Mouse (Mus musculus) right cerebral cortex, adult 2 months (tissue): ENCODE measurements at regions not wholly inside any gene's neighbourhood (a gene's known extent, or its start where the extent isn't known, plus 50 kb on each side); places are given as distances from the start of the nearest gene placed in this dataset.

Source experiments
- DNase-seq, 2 experiments: peaks; one replicate each; pipeline ENCODE4 v3.0.0; 2021 to 2022; ENCODE audit warnings: low spot score in 2 of 2

- peak; percentile 14 to 21 for DNase-seq
Observed at GRCm38 (mm10) chr16:82133955-82134665, 694.1 kb upstream of the Gm21833 start.

- DNase-seq = no peak
Observed at GRCm38 (mm10) chr16:82135255-82135654, 692.9 kb upstream of the Gm21833 start.

DNA sequence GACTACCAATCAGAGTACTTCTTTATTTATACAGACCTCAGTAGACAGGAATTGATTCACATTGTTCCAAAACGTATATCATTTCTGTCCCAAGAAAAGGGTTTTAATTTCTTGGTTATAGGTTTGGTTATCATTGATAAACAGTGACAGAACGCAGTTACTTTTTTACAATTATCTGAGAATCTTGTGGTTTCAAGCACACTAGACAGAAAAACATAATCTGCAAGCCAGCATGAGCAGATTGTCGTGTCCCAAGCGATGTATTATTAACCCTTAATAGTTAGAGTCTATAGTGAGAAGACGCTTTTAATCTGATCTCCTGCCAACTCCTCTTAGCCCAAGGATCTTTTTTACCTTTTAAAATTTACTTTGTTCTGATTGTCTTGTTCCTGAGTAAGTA is 645.4 kb upstream of the Gm21833 start:
- no peak for DNase-seq

DNA sequence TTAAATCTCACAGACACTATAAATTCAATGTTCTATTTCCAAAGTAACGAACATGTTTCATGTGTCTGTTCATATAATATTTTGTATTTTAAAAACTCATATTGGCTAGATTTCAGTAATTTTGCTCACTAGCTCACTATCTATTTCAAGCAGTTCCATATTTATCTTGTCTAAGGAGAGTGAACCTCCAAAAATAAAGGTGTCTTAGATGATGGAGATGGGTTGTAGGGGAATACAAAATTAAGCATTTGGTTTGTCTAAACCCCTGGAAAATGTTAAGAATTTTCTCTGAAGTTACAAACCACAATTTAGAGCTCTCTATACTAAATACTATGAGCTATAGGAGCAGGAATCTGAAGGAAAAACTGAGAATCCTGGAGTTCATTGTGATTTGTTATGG is 595.3 kb upstream of the Gm21833 start:
- DNase-seq = no peak

GRCm38 (mm10) chr16:82243851-82244250 is 584.3 kb upstream of the Gm21833 start:
- DNase-seq = no peak
